Mouse (Mus musculus): ENCODE measurements around the gene Ppp1r32. TPM values are rescaled to one million over a fixed set of nuclear protein-coding genes. Genes with fewer than 3 reads are reported as not detected.

Ppp1r32 gene
- polyA plus RNA-seq (2016; fragmentation: Nextera tagmentation; extraction: Ambion mirVana): not detected in 2 replicates

DNA sequence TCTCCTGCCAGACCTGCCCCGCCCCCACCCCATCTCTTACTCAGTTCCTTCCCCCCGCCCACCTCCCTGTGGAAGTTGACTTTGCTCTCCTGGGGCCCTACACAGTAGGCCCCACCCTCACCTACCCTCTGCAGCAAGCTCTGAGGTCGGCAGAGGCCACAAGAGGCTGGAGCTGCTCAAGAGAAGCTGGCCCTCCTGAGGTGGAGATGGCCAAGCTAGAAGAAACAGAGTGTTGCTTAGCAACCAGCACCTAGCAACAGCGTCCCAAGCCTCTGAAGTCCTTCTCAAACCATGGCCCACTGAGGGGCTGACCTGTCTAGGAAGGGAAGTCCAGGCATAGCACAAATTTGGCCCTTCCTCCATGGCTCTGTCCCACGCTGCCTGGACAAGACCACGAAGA, at the start of gene Ppp1r32:
Gene Ppp1r32, minus strand, starts transcription at position 226 of the 400 bp plus-strand sequence.
- 26% methylated on average over 6 of the region's 6 CpGs for WGBS
- peak; percentile 89 for DNase-seq (ENCODE audit: low spot score)
- no peaks in the 10 kb centered on the region for H3K36me3 ChIP-seq
- no peaks in the 10 kb centered on the region for H3K9me3 ChIP-seq
- no peak within 1 kb of the TSS for H3K27ac ChIP-seq
- H3K4me1 ChIP-seq: peaks cover 20% of the 10 kb centered on the region
- no peak within 1 kb of the TSS for H3K4me3 ChIP-seq
- H3K27me3 ChIP-seq (ENCODE audit: insufficient read depth, poor library complexity, severe bottlenecking): peaks cover 81% of the 10 kb centered on the region

DNA sequence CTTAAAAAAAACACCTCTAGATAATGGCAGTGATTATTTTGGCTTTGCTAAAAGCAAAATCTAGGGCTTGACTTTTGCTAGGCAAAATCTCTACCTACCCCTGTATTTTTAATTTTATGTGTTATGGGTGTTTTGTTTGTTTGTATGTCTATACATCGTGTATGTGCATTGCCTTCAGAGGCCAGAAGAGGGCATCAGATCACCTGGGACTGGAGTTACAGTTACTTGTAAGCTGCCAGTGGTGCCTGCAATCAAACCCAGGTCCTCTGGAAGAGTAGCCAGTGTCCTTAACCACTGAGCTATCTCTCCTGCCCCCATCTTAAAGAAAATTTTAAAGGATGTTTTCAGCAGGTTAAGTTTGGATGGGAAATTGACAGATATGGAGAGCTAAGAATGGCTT, 47.4 kb upstream of the Ppp1r32 start:
- no peak overlapping the region for H3K4me3 ChIP-seq
- no peak overlapping the region for H3K27ac ChIP-seq
- H3K4me1 ChIP-seq: peaks cover 11% of the 10 kb centered on the region
- peaks cover 66% of the 10 kb centered on the region for H3K36me3 ChIP-seq
- no peak for DNase-seq (ENCODE audit: low spot score)
- no peaks in the 10 kb centered on the region for H3K27me3 ChIP-seq (ENCODE audit: insufficient read depth, poor library complexity, severe bottlenecking)
- no peaks in the 10 kb centered on the region for H3K9me3 ChIP-seq
- WGBS: 93% methylated on average over 1 of the region's 1 CpGs

DNA sequence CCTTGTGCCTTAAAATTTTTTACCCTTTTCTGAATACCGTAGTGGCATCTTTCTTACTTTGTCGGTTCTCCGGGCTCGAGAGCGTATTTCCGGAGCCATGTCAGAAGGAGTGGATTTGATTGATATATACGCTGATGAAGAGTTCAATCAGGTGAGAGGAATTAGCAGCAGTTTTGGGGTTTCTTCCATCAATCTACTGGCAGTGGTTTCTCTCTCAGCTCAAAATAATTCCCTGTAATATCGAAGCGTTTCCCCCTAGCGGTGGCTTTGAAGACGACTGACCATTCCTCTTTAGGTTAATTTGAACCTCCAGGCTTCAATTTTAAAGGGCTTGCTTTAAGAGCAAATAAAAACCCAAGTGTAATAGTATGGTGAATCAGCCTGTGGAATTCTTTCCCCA, 43.2 kb upstream of the Ppp1r32 start, which contains the start of gene Sdhaf2:
Gene Sdhaf2, minus strand, starts transcription at position 233 of the 400 bp plus-strand sequence.
- peaks cover 24% of the 10 kb centered on the region for H3K4me1 ChIP-seq
- WGBS: under 1% methylated on average over 11 of the region's 11 CpGs
- peak within 1 kb of the TSS; percentile 90 for H3K4me3 ChIP-seq
- peak within 1 kb of the TSS; percentile 100 for H3K27ac ChIP-seq
- no peaks in the 10 kb centered on the region for H3K27me3 ChIP-seq (ENCODE audit: insufficient read depth, poor library complexity, severe bottlenecking)
- no peak for DNase-seq (ENCODE audit: low spot score)
- H3K36me3 ChIP-seq: peaks cover 32% of the 10 kb centered on the region
- H3K9me3 ChIP-seq: no peaks in the 10 kb centered on the region

DNA sequence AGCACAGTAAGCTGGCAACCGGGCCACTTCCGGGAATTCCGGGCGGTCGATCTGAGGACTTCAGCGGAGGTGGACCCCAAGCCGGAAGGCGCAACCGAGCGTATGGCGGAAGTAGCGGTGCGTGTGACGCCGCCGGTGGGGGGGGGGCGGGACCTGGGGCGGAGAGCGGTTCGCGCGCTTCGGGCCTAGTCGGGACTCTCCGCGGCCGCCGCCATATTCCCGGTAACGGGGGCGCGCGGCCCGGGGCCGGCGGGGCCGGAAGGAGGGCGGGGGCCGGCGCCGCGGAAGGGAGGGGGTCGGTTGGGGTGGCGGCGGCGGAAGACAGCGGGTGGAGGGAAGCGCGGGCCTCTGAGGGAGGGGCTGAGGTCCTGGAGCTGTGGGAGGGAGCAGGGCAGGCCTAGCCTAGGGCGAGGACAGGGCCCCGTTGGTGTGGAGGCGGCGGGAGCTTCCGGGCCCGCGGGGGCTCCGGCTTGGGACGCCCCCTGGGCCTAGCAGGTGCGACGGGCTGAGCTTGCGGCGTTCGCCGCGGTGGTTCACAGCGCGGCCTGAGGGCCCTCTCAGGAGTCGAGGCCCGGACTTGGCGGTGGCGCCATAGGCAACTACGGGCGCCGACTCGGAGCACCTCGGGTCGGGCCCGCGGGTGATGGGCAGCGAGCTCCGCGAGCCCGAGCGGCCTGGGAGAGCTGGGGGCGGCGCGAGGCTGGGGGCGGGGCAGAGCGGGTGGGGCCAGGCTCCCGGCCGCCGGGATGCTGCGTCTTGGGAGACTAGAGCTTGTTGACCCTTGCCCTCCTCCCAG, 42.6 kb upstream of the Ppp1r32 start, which contains the start of gene Cpsf7:
Gene Cpsf7, plus strand, starts transcription at position 161 of the 796 bp plus-strand sequence.
- WGBS: under 1% methylated on average over 92 of the region's 93 CpGs
- Histone ChIP-seq H3K27me3 (ENCODE audit: insufficient read depth, poor library complexity, severe bottlenecking) (no peaks in the 10 kb centered on the region), H3K27ac (peak within 1 kb of the TSS; percentile 100), H3K4me1 (peaks cover 24% of the 10 kb centered on the region), H3K9me3 (no peaks in the 10 kb centered on the region), H3K36me3 (peaks cover 26% of the 10 kb centered on the region), H3K4me3 (peak within 1 kb of the TSS; percentile 90)
- DNase-seq (ENCODE audit: low spot score): peak; percentile 98

DNA sequence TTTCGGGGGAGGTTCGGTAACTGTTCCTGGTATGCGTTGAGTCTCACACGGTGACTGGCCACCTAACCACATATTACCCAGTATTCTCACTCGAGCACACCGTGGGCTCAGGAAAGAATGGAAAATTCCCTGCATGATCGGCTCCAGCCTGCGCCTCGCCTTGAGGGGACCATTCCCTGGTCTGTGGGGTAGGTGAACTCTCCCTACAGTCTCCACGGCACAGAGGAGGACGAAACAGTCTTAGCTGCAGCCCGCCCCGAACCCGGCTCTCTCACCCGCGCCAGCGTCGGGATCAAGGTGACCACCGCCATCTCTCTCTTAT, 42.0 kb upstream of the Ppp1r32 start:
- H3K4me1 ChIP-seq: peaks cover 24% of the 10 kb centered on the region
- peaks cover 20% of the 10 kb centered on the region for H3K36me3 ChIP-seq
- no peak for DNase-seq (ENCODE audit: low spot score)
- peak overlapping the region; percentile 90 for H3K4me3 ChIP-seq
- H3K27ac ChIP-seq: peak overlapping the region; percentile 100
- H3K9me3 ChIP-seq: no peaks in the 10 kb centered on the region
- WGBS: under 1% methylated on average over 19 of the region's 19 CpGs
- H3K27me3 ChIP-seq (ENCODE audit: insufficient read depth, poor library complexity, severe bottlenecking): no peaks in the 10 kb centered on the region

DNA sequence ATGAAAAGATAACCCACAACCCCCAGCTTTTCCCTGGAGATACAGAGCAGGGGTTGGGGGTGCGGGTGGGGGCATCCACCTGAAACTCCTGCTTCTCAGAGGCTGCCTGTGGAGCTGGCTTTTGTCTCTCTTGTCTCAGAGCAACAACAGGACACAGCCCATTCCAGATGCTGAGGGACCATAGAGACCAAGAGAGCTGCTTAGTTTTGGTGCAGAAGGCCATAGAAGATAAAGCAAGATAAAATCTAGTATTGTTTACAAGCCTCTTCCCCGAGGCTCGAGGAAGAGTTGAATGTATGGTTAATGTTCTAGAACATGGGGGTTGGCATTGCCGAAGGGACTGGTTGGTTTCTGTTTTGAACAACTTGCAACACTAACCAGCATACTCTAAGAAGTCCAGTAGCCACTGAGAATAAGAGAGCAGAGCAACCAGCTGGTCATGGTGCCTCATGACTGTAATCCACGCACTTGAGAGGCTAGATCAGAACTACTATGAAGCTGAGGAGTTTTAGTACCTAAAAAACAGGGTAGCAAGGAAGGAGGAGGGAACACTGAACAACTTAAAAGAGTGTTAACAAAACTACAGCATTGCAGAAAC, 40.9 kb upstream of the Ppp1r32 start:
- WGBS: 77% methylated on average over 5 of the region's 5 CpGs
- no peak for DNase-seq (ENCODE audit: low spot score)
- Histone ChIP-seq H3K27ac (0 out of 2 replicates have a peak overlapping the region, but pooled peaks have one; percentile 6), H3K36me3 (peaks cover 12% of the 10 kb centered on the region), H3K4me1 (peaks cover 25% of the 10 kb centered on the region), H3K9me3 (no peaks in the 10 kb centered on the region), H3K27me3 (ENCODE audit: insufficient read depth, poor library complexity, severe bottlenecking) (no peaks in the 10 kb centered on the region), H3K4me3 (peak overlapping the region; percentile 90)

DNA sequence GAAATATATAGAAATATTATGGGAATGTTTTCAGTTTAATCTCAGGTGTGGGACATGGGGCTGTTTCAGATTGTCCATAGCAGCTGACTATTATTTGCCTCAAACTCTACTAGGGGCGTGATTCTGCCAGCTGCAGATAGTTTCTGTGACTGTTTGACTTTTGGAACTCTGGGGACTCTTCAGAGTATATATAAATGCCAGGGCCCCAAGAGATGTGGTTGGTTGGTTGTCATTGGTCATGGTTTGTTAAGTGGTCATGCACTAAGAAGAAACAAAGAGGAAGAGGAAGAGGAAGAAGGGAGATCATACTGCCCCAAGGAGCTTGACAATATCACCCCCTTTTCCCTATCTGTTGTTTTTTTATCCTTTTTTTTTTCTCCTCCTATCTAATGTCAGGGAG, 39.2 kb upstream of the Ppp1r32 start:
- Histone ChIP-seq H3K27me3 (ENCODE audit: insufficient read depth, poor library complexity, severe bottlenecking) (no peaks in the 10 kb centered on the region), H3K9me3 (no peaks in the 10 kb centered on the region), H3K36me3 (peaks cover 15% of the 10 kb centered on the region), H3K4me3 (no peak overlapping the region), H3K27ac (no peak overlapping the region), H3K4me1 (peaks cover 26% of the 10 kb centered on the region)
- no peak for DNase-seq (ENCODE audit: low spot score)
- WGBS: 88% methylated on average over 1 of the region's 1 CpGs

DNA sequence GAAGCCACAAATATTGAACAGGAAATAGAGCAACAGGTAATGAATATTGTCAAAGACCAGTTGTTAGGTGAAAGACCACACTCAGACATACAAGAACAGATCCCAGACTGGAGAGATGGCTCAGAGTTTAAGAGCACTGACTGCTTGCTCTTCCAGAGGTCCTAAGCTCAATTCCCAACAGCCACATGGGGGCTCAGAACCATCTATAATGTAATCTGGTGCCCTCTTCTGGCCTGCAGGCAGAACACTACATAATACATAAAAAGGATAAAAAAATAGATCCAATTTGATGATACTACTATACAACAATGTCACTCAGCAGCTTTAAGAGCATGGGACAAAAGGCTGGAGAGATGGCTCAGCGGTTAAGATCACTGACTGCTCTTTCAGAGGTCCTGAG, 37.6 kb upstream of the Ppp1r32 start:
- peaks cover 17% of the 10 kb centered on the region for H3K4me1 ChIP-seq
- no peak for DNase-seq (ENCODE audit: low spot score)
- H3K27ac ChIP-seq: no peak overlapping the region
- H3K9me3 ChIP-seq: no peaks in the 10 kb centered on the region
- H3K36me3 ChIP-seq: peaks cover 31% of the 10 kb centered on the region
- H3K27me3 ChIP-seq (ENCODE audit: insufficient read depth, poor library complexity, severe bottlenecking): no peaks in the 10 kb centered on the region
- WGBS: 58% methylated on average over 1 of the region's 1 CpGs
- no peak overlapping the region for H3K4me3 ChIP-seq

DNA sequence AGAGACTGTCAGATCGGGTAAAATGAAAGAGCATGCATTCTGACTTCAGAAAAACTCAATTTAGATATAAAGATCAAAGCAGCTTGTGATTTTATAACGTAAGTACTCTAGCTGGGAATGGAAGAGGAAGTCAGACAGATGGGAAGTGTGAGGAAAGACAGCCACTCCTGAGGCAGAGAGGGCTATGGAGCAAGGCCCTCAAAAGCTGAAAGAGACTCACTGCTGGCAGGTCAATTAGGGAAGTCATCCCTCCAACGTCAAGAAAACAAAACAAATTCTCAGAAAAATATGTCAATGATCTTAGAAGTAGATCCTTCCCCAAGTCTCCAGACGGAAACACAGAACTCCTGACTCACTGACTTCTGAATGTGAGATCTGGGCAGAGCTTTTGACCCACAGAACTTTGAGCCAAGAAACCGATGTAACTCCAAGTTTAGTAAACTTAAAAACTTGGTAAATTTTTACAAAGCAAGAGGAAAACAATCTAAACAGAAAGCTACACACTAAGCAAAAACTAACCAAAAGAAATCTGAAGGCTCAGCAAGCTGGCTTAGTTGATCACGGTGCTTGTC, 28.1 kb upstream of the Ppp1r32 start:
- no peaks in the 10 kb centered on the region for H3K27me3 ChIP-seq (ENCODE audit: insufficient read depth, poor library complexity, severe bottlenecking)
- H3K4me1 ChIP-seq: no peaks in the 10 kb centered on the region
- no peak overlapping the region for H3K4me3 ChIP-seq
- H3K27ac ChIP-seq: no peak overlapping the region
- peaks cover 59% of the 10 kb centered on the region for H3K36me3 ChIP-seq
- H3K9me3 ChIP-seq: no peaks in the 10 kb centered on the region
- DNase-seq (ENCODE audit: low spot score): no peak
- 86% methylated on average over 6 of the region's 6 CpGs for WGBS

DNA sequence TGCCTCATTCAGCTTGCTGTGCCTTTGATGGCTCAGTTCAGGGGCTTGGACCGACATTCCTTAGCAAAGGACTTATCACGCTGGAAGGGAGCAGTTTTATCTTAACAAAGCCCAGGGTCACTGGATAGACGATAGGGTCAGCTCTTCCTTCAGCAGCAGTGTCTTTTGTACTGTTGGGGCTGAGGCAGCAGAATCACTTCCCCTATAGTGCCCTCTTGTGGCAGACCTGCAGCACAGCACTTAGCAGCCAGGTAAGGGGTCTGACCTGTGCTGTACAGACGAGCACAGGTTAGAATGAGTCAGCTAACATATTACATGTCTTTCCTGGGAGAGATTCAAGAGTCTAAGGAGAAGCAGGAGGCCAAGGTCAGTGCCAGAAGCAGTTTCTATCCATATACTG, 19.8 kb upstream of the Ppp1r32 start:
- DNase-seq (ENCODE audit: low spot score): no peak
- Histone ChIP-seq H3K27ac (no peak overlapping the region), H3K4me3 (no peak overlapping the region), H3K36me3 (peaks cover 61% of the 10 kb centered on the region), H3K9me3 (no peaks in the 10 kb centered on the region), H3K27me3 (ENCODE audit: insufficient read depth, poor library complexity, severe bottlenecking) (no peaks in the 10 kb centered on the region), H3K4me1 (no peaks in the 10 kb centered on the region)
- WGBS: 10% methylated on average over 4 of the region's 4 CpGs

DNA sequence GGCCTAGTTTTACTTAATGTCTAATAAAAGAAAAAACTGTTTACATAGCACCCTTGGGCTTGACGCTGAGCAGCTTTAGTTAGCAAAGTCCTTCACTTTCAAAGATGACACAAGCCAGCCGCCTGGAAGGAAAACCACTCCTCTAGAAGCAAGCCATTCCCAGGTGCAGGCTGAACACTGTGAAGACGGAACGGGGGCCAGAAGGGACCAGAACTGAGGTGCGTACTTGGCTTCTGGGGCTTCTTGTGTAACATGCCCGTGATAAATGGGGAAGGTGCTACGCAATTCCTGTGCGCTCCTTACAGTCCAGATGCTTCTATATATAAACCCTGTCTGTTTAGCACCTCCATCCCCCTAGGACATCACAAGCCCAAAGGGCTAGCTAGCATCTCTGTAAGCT, 17.9 kb upstream of the Ppp1r32 start:
- 79% methylated on average over 8 of the region's 8 CpGs for WGBS
- Histone ChIP-seq H3K4me1 (no peaks in the 10 kb centered on the region), H3K27ac (no peak overlapping the region), H3K27me3 (ENCODE audit: insufficient read depth, poor library complexity, severe bottlenecking) (peaks cover 2% of the 10 kb centered on the region; the same call in 1 of the 2 replicates), H3K4me3 (no peak overlapping the region), H3K9me3 (no peaks in the 10 kb centered on the region), H3K36me3 (peaks cover 47% of the 10 kb centered on the region)
- DNase-seq (ENCODE audit: low spot score): no peak

DNA sequence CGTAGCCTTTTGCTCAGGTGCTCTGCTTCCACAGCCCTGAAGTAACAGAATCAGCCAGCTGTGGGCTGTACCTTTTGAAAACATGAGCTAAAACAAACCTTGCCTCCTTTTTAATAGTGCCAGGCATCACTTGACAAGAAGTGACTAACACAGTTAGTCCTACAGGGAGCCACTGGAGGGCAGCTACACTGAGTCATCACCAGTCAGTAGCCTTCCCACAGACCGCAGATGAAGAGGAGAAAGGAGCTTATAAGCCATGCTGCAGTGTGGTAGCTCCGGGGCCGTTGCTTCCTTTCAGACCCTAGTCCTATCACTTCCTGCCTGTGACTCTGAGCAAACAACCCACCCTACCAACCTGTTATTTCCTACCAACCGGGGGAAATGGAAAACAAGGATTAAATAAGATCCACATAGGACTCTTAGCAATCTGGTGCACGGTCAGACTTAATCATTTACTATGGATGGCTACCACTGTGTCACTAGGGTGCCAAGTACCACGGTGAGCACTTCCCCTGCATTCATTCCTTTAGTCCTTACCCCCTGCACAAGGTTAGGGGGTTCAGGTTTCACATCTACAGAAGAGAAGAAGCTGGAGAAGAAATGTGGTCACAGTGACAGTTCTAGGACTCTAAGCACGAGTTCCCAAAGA, 14.9 kb upstream of the Ppp1r32 start:
- Histone ChIP-seq H3K9me3 (no peaks in the 10 kb centered on the region), H3K27ac (no peak overlapping the region), H3K27me3 (ENCODE audit: insufficient read depth, poor library complexity, severe bottlenecking) (peaks cover 11% of the 10 kb centered on the region; the same call in 1 of the 2 replicates), H3K4me1 (peaks cover 6% of the 10 kb centered on the region; the same call in 1 of the 2 replicates), H3K36me3 (peaks cover 32% of the 10 kb centered on the region), H3K4me3 (no peak overlapping the region)
- no peak for DNase-seq (ENCODE audit: low spot score)
- 42% methylated on average over 8 of the region's 8 CpGs for WGBS

Data from heart, embryonic 10.5 days (tissue).